Mouse (Mus musculus): ENCODE measurements around the gene Ifnar1. TPM values are rescaled to one million over a fixed set of nuclear protein-coding genes. Genes with fewer than 3 reads are reported as not detected.
A peak's percentile ranks its signal among the peaks of the same experiment; 100 is the strongest.

The Ifnar1 gene
- total and polyA plus RNA-seq, 3 experiments, result 12.5 to 24.0 (median 23.6) TPM

- Histone ChIP-seq H3K27ac (peak overlapping the region; percentile 96), H3K27me3 (ENCODE audit: control insufficient read depth, insufficient read depth, low read length) (no peaks in the 10 kb centered on the region), H3K4me1 (ENCODE audit: control insufficient read depth, insufficient read depth, low read length) (peaks cover 17% of the 10 kb centered on the region), H3K4me3 (peak overlapping the region; percentile 96), H3K79me2 (replicated peaks; ENCODE audit: control insufficient read depth, insufficient read depth, low read length) (peaks cover 3% of the 10 kb centered on the region), H3K36me3 (ENCODE audit: control insufficient read depth, insufficient read depth, low read length) (peaks cover 2% of the 10 kb centered on the region; the same call in 1 of the 2 replicates), H3K9ac (ENCODE audit: low read depth, low read length) (peak overlapping the region; percentile 72)
- TF ChIP-seq CTCF (IDR thresholded peaks at IDR 0.05) (no peak), POLR2A (IDR thresholded peaks at IDR 0.05; ENCODE audit: insufficient read depth, low read depth, low read length) (peak; percentile 27; the same call in 1 of the 2 replicates)
- 14% methylated on average over 14 of the region's 14 CpGs for WGBS
- peak; percentile 56 to 72 for DNase-seq
- intact Hi-C loops (cut with DNase I), result loop anchor here (2.0 to 5.0 kb wide), 3 partner anchors 14 to 51 kb away; partner anchors contain the start of gene Tmem50b
These were observed 61.4 kb downstream of the Ifnar1 start for GRCm38 (mm10) chr16:91546391-91546835.

- under 1% methylated on average over 67 of the region's 74 CpGs for WGBS
- intact Hi-C loops (cut with DNase I), result loop anchor here (2.0 to 5.0 kb wide), 3 partner anchors 14 to 50 kb away; partner anchors contain the start of gene Tmem50b
- TF ChIP-seq POLR2A (IDR thresholded peaks at IDR 0.05; ENCODE audit: insufficient read depth, low read depth, low read length), result peak; percentile 40; the same call in 1 of the 2 replicates
- no peak for TF ChIP-seq EP300 (IDR thresholded peaks at IDR 0.05; ENCODE audit: insufficient read depth, low read depth, low read length)
- peak; percentile 85 to 88 for DNase-seq
- Histone ChIP-seq H3K9ac (ENCODE audit: low read depth, low read length) (peak within 1 kb of the TSS; percentile 98), H3K36me3 (ENCODE audit: control insufficient read depth, insufficient read depth, low read length) (peaks cover 2% of the 10 kb centered on the region; the same call in 1 of the 2 replicates), H3K4me1 (ENCODE audit: control insufficient read depth, insufficient read depth, low read length) (peaks cover 19% of the 10 kb centered on the region), H3K27me3 (ENCODE audit: control insufficient read depth, insufficient read depth, low read length) (no peaks in the 10 kb centered on the region), H3K27ac (peak within 1 kb of the TSS; percentile 96), H3K4me3 (peak within 1 kb of the TSS; percentile 96), H3K79me2 (replicated peaks; ENCODE audit: control insufficient read depth, insufficient read depth, low read length) (peaks cover 3% of the 10 kb centered on the region)
These were observed 62.1 kb downstream of the Ifnar1 start, which contains the start of gene Ifngr2 for GRCm38 (mm10) chr16:91546836-91547741. Gene Ifngr2, plus strand, starts transcription at chr16:91547072.

GRCm38 (mm10) chr16:91547974-91548373 is 62.9 kb downstream of the Ifnar1 start:
- no peak for DNase-seq
- peaks cover 24% of the 10 kb centered on the region for H3K4me1 ChIP-seq (ENCODE audit: control insufficient read depth, insufficient read depth, low read length)
- peak overlapping the region; percentile 96 for H3K4me3 ChIP-seq
- peak overlapping the region; percentile 98 for H3K9ac ChIP-seq (ENCODE audit: low read depth, low read length)
- TF ChIP-seq POLR2A (IDR thresholded peaks at IDR 0.05; ENCODE audit: insufficient read depth, low read depth, low read length) (no peak), EP300 (IDR thresholded peaks at IDR 0.05; ENCODE audit: insufficient read depth, low read depth, low read length) (no peak), CTCF (IDR thresholded peaks at IDR 0.05) (no peak)
- H3K36me3 ChIP-seq (ENCODE audit: control insufficient read depth, insufficient read depth, low read length), result peaks cover 6% of the 10 kb centered on the region
- intact Hi-C loops (cut with DNase I), result loop anchor here (2.0 to 5.0 kb wide), 3 partner anchors 15 to 49 kb away; partner anchors contain the start of gene Tmem50b
- H3K27ac ChIP-seq, result peak overlapping the region; percentile 96
- no peaks in the 10 kb centered on the region for H3K27me3 ChIP-seq (ENCODE audit: control insufficient read depth, insufficient read depth, low read length)
- peaks cover 3% of the 10 kb centered on the region for H3K79me2 ChIP-seq (replicated peaks; ENCODE audit: control insufficient read depth, insufficient read depth, low read length)
- WGBS, result 12% methylated on average over 5 of the region's 5 CpGs

- WGBS, result 24% methylated on average over 5 of the region's 5 CpGs
- intact Hi-C loops (cut with DNase I), result loop anchor here (5.0 kb wide), 2 partner anchors 36 to 49 kb away; partner anchors contain the start of gene Tmem50b
- H3K27me3 ChIP-seq (ENCODE audit: control insufficient read depth, insufficient read depth, low read length), result no peaks in the 10 kb centered on the region
- H3K79me2 ChIP-seq (replicated peaks; ENCODE audit: control insufficient read depth, insufficient read depth, low read length), result peaks cover 3% of the 10 kb centered on the region
- H3K27ac ChIP-seq, result peak overlapping the region; percentile 96
- DNase-seq, result no peak
- peaks cover 28% of the 10 kb centered on the region for H3K4me1 ChIP-seq (ENCODE audit: control insufficient read depth, insufficient read depth, low read length)
- H3K4me3 ChIP-seq, result peak overlapping the region; percentile 96
- TF ChIP-seq CTCF (IDR thresholded peaks at IDR 0.05) (no peak), POLR2A (IDR thresholded peaks at IDR 0.05; ENCODE audit: insufficient read depth, low read depth, low read length) (0 out of 2 replicates have a peak, but pooled peaks have one; percentile 31)
- H3K9ac ChIP-seq (ENCODE audit: low read depth, low read length), result peak overlapping the region; percentile 55
- H3K36me3 ChIP-seq (ENCODE audit: control insufficient read depth, insufficient read depth, low read length), result peaks cover 10% of the 10 kb centered on the region
These were observed 63.5 kb downstream of the Ifnar1 start for GRCm38 (mm10) chr16:91548586-91548985.

- TF ChIP-seq POLR2A (IDR thresholded peaks at IDR 0.05; ENCODE audit: insufficient read depth, low read depth, low read length), result 0 out of 2 replicates have a peak, but pooled peaks have one; percentile 5
- TF ChIP-seq EP300 (IDR thresholded peaks at IDR 0.05; ENCODE audit: insufficient read depth, low read depth, low read length), result no peak
- TF ChIP-seq CTCF (IDR thresholded peaks at IDR 0.05), result no peak
- Histone ChIP-seq H3K36me3 (ENCODE audit: control insufficient read depth, insufficient read depth, low read length) (peaks cover 10% of the 10 kb centered on the region), H3K27me3 (ENCODE audit: control insufficient read depth, insufficient read depth, low read length) (no peaks in the 10 kb centered on the region), H3K4me3 (peak overlapping the region; percentile 96), H3K9ac (ENCODE audit: low read depth, low read length) (peak overlapping the region; percentile 55), H3K79me2 (replicated peaks; ENCODE audit: control insufficient read depth, insufficient read depth, low read length) (peaks cover 3% of the 10 kb centered on the region), H3K4me1 (ENCODE audit: control insufficient read depth, insufficient read depth, low read length) (peaks cover 30% of the 10 kb centered on the region), H3K27ac (peak overlapping the region; percentile 96)
- WGBS, result 38% methylated on average over 2 of the region's 2 CpGs
- intact Hi-C loops (cut with DNase I), result loop anchor here (5.0 kb wide), 2 partner anchors 37 to 48 kb away; partner anchors contain the start of gene Tmem50b
- DNase-seq, result no peak
These were observed 64.0 kb downstream of the Ifnar1 start for GRCm38 (mm10) chr16:91548996-91549395.
